Comparison of ENCODE assay signal across 12 mouse cellular contexts in the genomic region with DNA sequence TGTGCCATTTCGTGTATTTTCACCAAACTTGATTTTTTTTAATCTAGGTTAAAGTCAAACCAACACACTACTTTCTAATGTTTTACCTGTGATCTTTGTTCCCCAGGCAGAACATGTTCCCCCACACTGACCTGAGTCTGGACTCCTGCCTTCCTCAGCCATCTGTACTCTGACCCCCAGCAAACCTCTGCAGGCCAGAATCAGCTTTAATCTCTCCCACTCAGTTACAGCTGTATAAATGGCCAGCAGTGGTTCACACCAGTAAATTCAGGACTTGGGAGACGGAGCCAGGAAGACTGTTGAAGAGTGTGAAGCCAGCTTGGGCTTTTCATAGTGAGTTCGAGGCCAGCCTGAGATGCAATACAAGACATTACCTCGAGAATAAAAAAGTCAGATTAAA.
DNase-seq lines count a peak whose midpoint lies in the region; ATAC-seq and TF ChIP-seq lines count a peak whose summit lies in the region.
"Had no signal": no experiment of that assay in that cellular context is flagged by ENCODE, and none has a peak within 500 bp of the region (broad histone marks: within the 10 kb centered on the region; RNA-seq: fewer than 3 reads in every experiment).

No protein-coding gene starts in this region.

- TF ChIP-seq CTCF in lung, embryonic 14.5 days (IDR thresholded peaks at IDR 0.05; ENCODE audit: low read depth), result no peak

- H3K4me2 ChIP-seq in lung, embryonic 14.5 days, result 0 out of 2 replicates have a peak overlapping the region, but pooled peaks have one; percentile 3
- H3K4me2 ChIP-seq in intestine, embryonic 14.5 days (ENCODE audit: low read length), result no peak overlapping the region
- H3K4me2 ChIP-seq in liver, embryonic 16.5 days (ENCODE audit: low read depth, low read length), result no peak overlapping the region
- H3K4me2 ChIP-seq: neural tube, embryonic 12.5 days had no signal

- H3K9ac ChIP-seq in lung, embryonic 14.5 days, result no peak overlapping the region
- no peak overlapping the region for H3K9ac ChIP-seq in intestine, embryonic 14.5 days (ENCODE audit: low read length)
- no peak overlapping the region for H3K9ac ChIP-seq in liver, embryonic 16.5 days (ENCODE audit: low read depth, low read length)
- H3K9ac ChIP-seq: neural tube, embryonic 12.5 days had no signal

- H3K36me3 ChIP-seq in lung, embryonic 14.5 days (ENCODE audit: insufficient read depth), result peaks cover 15% of the 10 kb centered on the region; the same call in 1 of the 2 replicates
- no peaks in the 10 kb centered on the region for H3K36me3 ChIP-seq in intestine, embryonic 14.5 days (ENCODE audit: control insufficient read depth, insufficient read depth, low read length)
- H3K36me3 ChIP-seq in liver, embryonic 16.5 days (ENCODE audit: control insufficient read depth, insufficient read depth), result no peaks in the 10 kb centered on the region
- H3K36me3 ChIP-seq in midbrain, embryonic 10.5 days, result no peaks in the 10 kb centered on the region
- H3K36me3 ChIP-seq: neural tube, embryonic 12.5 days had no signal

- peak overlapping the region; percentile 65 for H3K27ac ChIP-seq in lung, embryonic 14.5 days (ENCODE audit: low read depth)
- peak overlapping the region; percentile 33; the same call in 1 of the 2 replicates for H3K27ac ChIP-seq in intestine, embryonic 14.5 days (ENCODE audit: low read depth)
- H3K27ac ChIP-seq in liver, embryonic 16.5 days (ENCODE audit: low read length), result peak overlapping the region; percentile 63
- H3K27ac ChIP-seq in midbrain, embryonic 10.5 days (replicated peaks), result no peak overlapping the region
- H3K27ac ChIP-seq: neural tube, embryonic 12.5 days had no signal

- no peak for DNase-seq in lung, embryonic 14.5 days
- DNase-seq in lung, adult 18-20 months, result no peak
- no peak for DNase-seq in intestine, embryonic 14.5 days (ENCODE audit: low spot score)
- DNase-seq in kidney, adult 9 months, result peak; percentile 92
- no peak for DNase-seq in midbrain, embryonic 10.5 days (ENCODE audit: low spot score)
- DNase-seq in ovary, postnatal 10 days (ENCODE audit: low spot score), result no peak
- DNase-seq in frontal cortex, postnatal 36 days (ENCODE audit: low spot score in 2 of 2), result no peak
- DNase-seq: cerebellum, adult 9-11 months; gastrocnemius, postnatal 14 days; right cerebral cortex, postnatal 14 days had no signal

- no peaks in the 10 kb centered on the region for H3K27me3 ChIP-seq in lung, embryonic 14.5 days (ENCODE audit: insufficient read depth, low read length)
- no peaks in the 10 kb centered on the region for H3K27me3 ChIP-seq in intestine, embryonic 14.5 days (replicated peaks; ENCODE audit: control insufficient read depth, insufficient read depth, low read length)
- no peaks in the 10 kb centered on the region for H3K27me3 ChIP-seq in liver, embryonic 16.5 days (ENCODE audit: control insufficient read depth, insufficient read depth, low read depth, low read length)
- no peaks in the 10 kb centered on the region for H3K27me3 ChIP-seq in midbrain, embryonic 10.5 days (ENCODE audit: low read depth, poor library complexity, severe bottlenecking)
- H3K27me3 ChIP-seq: neural tube, embryonic 12.5 days had no signal

- no peak for ATAC-seq in lung, embryonic 14.5 days (ENCODE audit: insufficient read depth)
- ATAC-seq in intestine, embryonic 14.5 days (replicated peaks; ENCODE audit: low FRiP score, low TSS enrichment, low read depth), result no peak
- ATAC-seq in liver, embryonic 16.5 days (ENCODE audit: low read depth), result peak; percentile 86

- H3K9me3 ChIP-seq in lung, embryonic 14.5 days (ENCODE audit: low read depth, low read length), result no peaks in the 10 kb centered on the region
- no peaks in the 10 kb centered on the region for H3K9me3 ChIP-seq in intestine, embryonic 14.5 days (ENCODE audit: control insufficient read depth, low read length)
- H3K9me3 ChIP-seq in liver, embryonic 16.5 days (replicated peaks; ENCODE audit: control insufficient read depth, low read length), result no peaks in the 10 kb centered on the region
- no peaks in the 10 kb centered on the region for H3K9me3 ChIP-seq in midbrain, embryonic 10.5 days (replicated peaks)
- H3K9me3 ChIP-seq: neural tube, embryonic 12.5 days had no signal

- 63% methylated on average over 4 of the region's 4 CpGs for WGBS in lung, embryonic 14.5 days
- 81% methylated on average over 4 of the region's 4 CpGs for WGBS in intestine, embryonic 14.5 days
- WGBS in liver, embryonic 16.5 days (ENCODE audit: insufficient replicate concordance), result 50% methylated on average over 4 of the region's 4 CpGs
- WGBS in midbrain, embryonic 10.5 days, result 83% methylated on average over 4 of the region's 4 CpGs

- peaks cover 16% of the 10 kb centered on the region for H3K4me1 ChIP-seq in lung, embryonic 14.5 days (ENCODE audit: insufficient read depth)
- H3K4me1 ChIP-seq in intestine, embryonic 14.5 days (replicated peaks; ENCODE audit: control insufficient read depth, insufficient read depth, low read length), result peaks cover 6% of the 10 kb centered on the region; the same call in 1 of the 2 replicates
- no peaks in the 10 kb centered on the region for H3K4me1 ChIP-seq in liver, embryonic 16.5 days (ENCODE audit: control insufficient read depth, low read depth, low read length)
- peaks cover 14% of the 10 kb centered on the region for H3K4me1 ChIP-seq in midbrain, embryonic 10.5 days
- H3K4me1 ChIP-seq: neural tube, embryonic 12.5 days had no signal

- H3K4me3 ChIP-seq in lung, embryonic 14.5 days (ENCODE audit: low read depth, low read length), result no peak overlapping the region
- H3K4me3 ChIP-seq in intestine, embryonic 14.5 days (ENCODE audit: low read depth, low read length), result no peak overlapping the region
- no peak overlapping the region for H3K4me3 ChIP-seq in liver, embryonic 16.5 days (ENCODE audit: low read depth, low read length)
- H3K4me3 ChIP-seq in midbrain, embryonic 10.5 days, result no peak overlapping the region
- H3K4me3 ChIP-seq: neural tube, embryonic 12.5 days had no signal
